Mouse (Mus musculus) thymus, postnatal 14 days (tissue): ENCODE results near the gene Tmem205.
A peak's percentile ranks its signal among the peaks of the same experiment; 100 is the strongest.

Experiments used
- DNase-seq: peaks from one replicate; pipeline ENCODE4 v3.0.0; 2021

Gene Tmem205

DNA sequence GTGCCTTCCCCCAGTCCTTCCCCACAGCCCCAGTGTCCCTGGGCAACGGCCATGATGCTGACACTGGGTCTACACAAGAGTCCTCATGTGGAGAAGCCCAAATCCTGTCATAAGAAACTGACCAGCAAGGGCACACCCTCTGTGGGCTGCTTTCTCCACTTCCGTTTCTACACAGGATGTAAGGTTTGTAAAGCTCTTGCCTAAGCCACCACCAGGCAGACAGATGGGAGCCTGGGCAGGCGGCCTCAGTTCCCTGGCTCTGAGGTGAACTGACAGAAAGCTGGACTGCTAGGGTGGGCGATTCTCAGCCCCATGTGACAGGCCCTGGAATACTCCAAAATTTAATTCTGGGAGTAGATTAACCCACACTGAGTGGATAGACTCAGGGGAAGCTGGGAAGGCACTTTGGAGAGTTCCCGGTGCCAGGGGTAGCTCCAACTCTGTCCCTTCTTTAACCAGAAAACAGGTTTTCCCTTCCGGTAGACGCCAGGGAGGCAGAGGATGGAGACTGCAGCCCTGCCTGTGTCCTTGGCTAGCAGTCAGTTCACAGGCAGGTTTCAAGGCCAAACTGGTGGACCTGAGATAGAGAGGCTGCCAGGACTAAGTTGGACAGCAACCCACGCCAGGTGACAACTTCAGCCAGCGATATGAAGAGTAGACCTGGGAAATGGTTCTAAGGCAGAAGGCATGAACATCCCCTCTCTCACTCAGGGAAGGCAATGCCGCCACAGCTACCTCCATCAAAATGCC is 17.7 kb downstream of the Tmem205 start:
- DNase-seq, result no peak

DNA sequence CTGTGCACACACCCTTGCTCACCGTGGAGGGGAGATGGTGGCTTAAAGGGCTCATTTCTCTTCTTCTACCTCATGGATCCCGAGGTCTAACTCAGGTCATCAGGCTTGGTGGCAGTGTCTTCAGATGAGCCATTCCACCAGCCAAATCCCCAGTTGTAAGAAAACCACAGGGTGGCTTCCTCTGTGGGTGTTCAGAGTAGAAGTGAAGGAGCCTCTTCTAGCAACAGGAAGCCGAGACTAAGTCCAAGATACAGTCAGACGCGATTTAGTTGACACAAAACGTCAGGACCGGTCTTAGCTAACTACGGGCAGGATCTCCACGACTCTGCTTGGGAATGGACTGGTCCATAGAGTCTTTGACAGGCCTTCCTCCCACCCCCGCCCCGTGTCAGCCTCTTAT is 19.1 kb downstream of the Tmem205 start:
- DNase-seq, result no peak

DNA sequence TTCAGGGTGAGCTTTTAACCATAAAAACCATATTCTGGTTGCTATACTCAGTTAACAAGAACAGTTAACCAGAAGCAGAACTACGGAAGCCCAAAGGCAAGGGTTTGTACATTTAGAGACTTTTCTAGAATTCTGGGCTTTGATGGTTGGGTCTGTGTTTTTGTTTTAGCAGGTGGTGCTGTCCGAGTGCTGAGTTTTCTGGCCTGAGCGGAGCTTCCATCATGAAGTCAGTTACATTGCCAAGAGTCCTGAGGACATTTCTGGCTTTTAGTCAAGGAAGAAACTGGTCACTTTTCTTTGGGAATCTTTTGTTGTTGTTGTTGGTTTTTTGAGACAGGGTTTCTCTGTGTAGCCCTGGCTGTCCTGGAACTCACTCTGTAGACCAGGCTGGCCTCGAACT is 23.3 kb downstream of the Tmem205 start:
- no peak for DNase-seq

- DNase-seq, result peak; percentile 35
Measured at GRCm38 (mm10) chr9:21901223-21901820, 26.0 kb downstream of the Tmem205 start.

- no peak for DNase-seq
Measured at GRCm38 (mm10) chr9:21889229-21889628, 38.1 kb downstream of the Tmem205 start.

GRCm38 (mm10) chr9:21876601-21877000 is 50.8 kb downstream of the Tmem205 start:
- no peak for DNase-seq

GRCm38 (mm10) chr9:21872204-21872603 is 55.2 kb downstream of the Tmem205 start:
- DNase-seq, result no peak
